Mouse (Mus musculus): Measurements from ENCODE around the gene Khdc4. TPM values are rescaled to one million over a fixed set of nuclear protein-coding genes. Genes with fewer than 3 reads are reported as not detected.

Gene Khdc4
- polyA plus RNA-seq, 1 experiment from 2014 or later, result 78.9 TPM

GRCm38 (mm10) chr3:88756276-88756675, 70.7 kb downstream of the Khdc4 start:
- 37% methylated on average over 4 of the region's 4 CpGs for WGBS
- DNase-seq (ENCODE audit: low spot score), result peak; percentile 56
- H3K4me3 ChIP-seq (ENCODE audit: low read depth, low read length), result no peak overlapping the region
- no peaks in the 10 kb centered on the region for H3K27me3 ChIP-seq (replicated peaks; ENCODE audit: control insufficient read depth, insufficient read depth, low read length)
- H3K4me1 ChIP-seq (replicated peaks; ENCODE audit: control insufficient read depth, insufficient read depth, low read length), result peaks cover 13% of the 10 kb centered on the region
- H3K27ac ChIP-seq (ENCODE audit: low read depth), result peak overlapping the region; percentile 40; the same call in 1 of the 2 replicates
- H3K4me2 ChIP-seq (ENCODE audit: low read length), result no peak overlapping the region
- no peak overlapping the region for H3K9ac ChIP-seq (ENCODE audit: low read length)
- H3K36me3 ChIP-seq (ENCODE audit: control insufficient read depth, insufficient read depth, low read length), result no peaks in the 10 kb centered on the region
- ATAC-seq (replicated peaks; ENCODE audit: low FRiP score, low TSS enrichment, low read depth), result no peak
- H3K9me3 ChIP-seq (ENCODE audit: control insufficient read depth, low read length), result no peaks in the 10 kb centered on the region

- H3K4me2 ChIP-seq (ENCODE audit: low read length), result no peak overlapping the region
- 0 out of 2 replicates have a peak overlapping the region, but pooled peaks have one; percentile 0 for H3K9ac ChIP-seq (ENCODE audit: low read length)
- peak; percentile 22; the same call in 1 of the 2 replicates for ATAC-seq (replicated peaks; ENCODE audit: low FRiP score, low TSS enrichment, low read depth)
Observed at GRCm38 (mm10) chr3:88758045-88758500, 72.5 kb downstream of the Khdc4 start.

GRCm38 (mm10) chr3:88761619-88762018, 76.0 kb downstream of the Khdc4 start:
- Histone ChIP-seq H3K9me3 (ENCODE audit: control insufficient read depth, low read length) (no peaks in the 10 kb centered on the region), H3K27me3 (replicated peaks; ENCODE audit: control insufficient read depth, insufficient read depth, low read length) (no peaks in the 10 kb centered on the region), H3K4me2 (ENCODE audit: low read length) (no peak overlapping the region), H3K4me1 (replicated peaks; ENCODE audit: control insufficient read depth, insufficient read depth, low read length) (peaks cover 8% of the 10 kb centered on the region; the same call in 1 of the 2 replicates), H3K4me3 (ENCODE audit: low read depth, low read length) (no peak overlapping the region), H3K36me3 (ENCODE audit: control insufficient read depth, insufficient read depth, low read length) (no peaks in the 10 kb centered on the region), H3K27ac (ENCODE audit: low read depth) (no peak overlapping the region), H3K9ac (ENCODE audit: low read length) (no peak overlapping the region)
- ATAC-seq (replicated peaks; ENCODE audit: low FRiP score, low TSS enrichment, low read depth) (no peak), DNase-seq (ENCODE audit: low spot score) (no peak)
- 90% methylated on average over 19 of the region's 19 CpGs for whole genome bisulfite sequencing

More at GRCm38 (mm10) chr3:88758045-88758500, 72.5 kb downstream of the Khdc4 start:
- peaks cover 13% of the 10 kb centered on the region for H3K4me1 ChIP-seq (replicated peaks; ENCODE audit: control insufficient read depth, insufficient read depth, low read length)
- peak; percentile 70 for DNase-seq (ENCODE audit: low spot score)
- H3K9me3 ChIP-seq (ENCODE audit: control insufficient read depth, low read length), result no peaks in the 10 kb centered on the region
- no peaks in the 10 kb centered on the region for H3K36me3 ChIP-seq (ENCODE audit: control insufficient read depth, insufficient read depth, low read length)
- 14% methylated on average over 5 of the region's 5 CpGs for WGBS
- H3K27ac ChIP-seq (ENCODE audit: low read depth), result peak overlapping the region; percentile 43
- H3K4me3 ChIP-seq (ENCODE audit: low read depth, low read length), result no peak overlapping the region
- H3K27me3 ChIP-seq (replicated peaks; ENCODE audit: control insufficient read depth, insufficient read depth, low read length), result no peaks in the 10 kb centered on the region

GRCm38 (mm10) chr3:88762401-88762831, 76.8 kb downstream of the Khdc4 start:
- Histone ChIP-seq H3K4me2 (ENCODE audit: low read length) (no peak overlapping the region), H3K9me3 (ENCODE audit: control insufficient read depth, low read length) (no peaks in the 10 kb centered on the region), H3K27ac (ENCODE audit: low read depth) (no peak overlapping the region), H3K4me3 (ENCODE audit: low read depth, low read length) (no peak overlapping the region), H3K36me3 (ENCODE audit: control insufficient read depth, insufficient read depth, low read length) (no peaks in the 10 kb centered on the region), H3K27me3 (replicated peaks; ENCODE audit: control insufficient read depth, insufficient read depth, low read length) (no peaks in the 10 kb centered on the region), H3K9ac (ENCODE audit: low read length) (no peak overlapping the region), H3K4me1 (replicated peaks; ENCODE audit: control insufficient read depth, insufficient read depth, low read length) (peaks cover 7% of the 10 kb centered on the region; the same call in 1 of the 2 replicates)
- DNase-seq (ENCODE audit: low spot score), result no peak
- WGBS, result 66% methylated on average over 6 of the region's 6 CpGs
- ATAC-seq (replicated peaks; ENCODE audit: low FRiP score, low TSS enrichment, low read depth), result no peak

Other genes with a start within 250 kb of the Khdc4 start
- gene Sema4a, start 224.6 kb upstream of the Khdc4 start, polyA plus RNA-seq (2014; fragmentation: Nextera tagmentation; extraction: Ambion mirVana), result 11.1 and 13.3 TPM in 2 replicates
- gene Lmna, start 175.8 kb upstream of the Khdc4 start, polyA plus RNA-seq (2014; fragmentation: Nextera tagmentation; extraction: Ambion mirVana), result 86.0 and 96.0 TPM in 2 replicates
- 19.8 and 23.8 TPM in 2 replicates for gene Mex3a, start 153.4 kb upstream of the Khdc4 start, polyA plus RNA-seq (2014; fragmentation: Nextera tagmentation; extraction: Ambion mirVana)
- gene Rab25, start 137.5 kb upstream of the Khdc4 start, polyA plus RNA-seq (2014; fragmentation: Nextera tagmentation; extraction: Ambion mirVana), result 55.6 and 56.9 TPM in 2 replicates
- 98.9 and 102 TPM in 2 replicates for gene Lamtor2, start 132.7 kb upstream of the Khdc4 start, polyA plus RNA-seq (2014; fragmentation: Nextera tagmentation; extraction: Ambion mirVana)
- 59.0 and 60.8 TPM in 2 replicates for gene Ubqln4, start 132.0 kb upstream of the Khdc4 start, polyA plus RNA-seq (2014; fragmentation: Nextera tagmentation; extraction: Ambion mirVana)
- 290 and 316 TPM in 2 replicates for gene Ssr2, start 109.9 kb upstream of the Khdc4 start, polyA plus RNA-seq (2014; fragmentation: Nextera tagmentation; extraction: Ambion mirVana)
- 87.0 and 98.4 TPM in 2 replicates for gene Arhgef2, start 79.8 kb upstream of the Khdc4 start, polyA plus RNA-seq (2014; fragmentation: Nextera tagmentation; extraction: Ambion mirVana)
- not detected in 2 replicates for gene Rxfp4, start 32.7 kb upstream of the Khdc4 start, polyA plus RNA-seq (2014; fragmentation: Nextera tagmentation; extraction: Ambion mirVana)
- 56.4 and 62.1 TPM in 2 replicates for gene Rit1, start 31.0 kb downstream of the Khdc4 start, polyA plus RNA-seq (2014; fragmentation: Nextera tagmentation; extraction: Ambion mirVana)
- 28.6 and 29.7 TPM in 2 replicates for gene Syt11, start 89.4 kb downstream of the Khdc4 start, polyA plus RNA-seq (2014; fragmentation: Nextera tagmentation; extraction: Ambion mirVana)
- gene Gon4l, start 149.4 kb downstream of the Khdc4 start, polyA plus RNA-seq (2014; fragmentation: Nextera tagmentation; extraction: Ambion mirVana), result 14.7 and 14.8 TPM in 2 replicates
- 52.9 and 56.0 TPM in 2 replicates for gene Msto1, start 228.2 kb downstream of the Khdc4 start, polyA plus RNA-seq (2014; fragmentation: Nextera tagmentation; extraction: Ambion mirVana)